18 mouse cellular contexts compared by ENCODE assay signal in the genomic region with DNA sequence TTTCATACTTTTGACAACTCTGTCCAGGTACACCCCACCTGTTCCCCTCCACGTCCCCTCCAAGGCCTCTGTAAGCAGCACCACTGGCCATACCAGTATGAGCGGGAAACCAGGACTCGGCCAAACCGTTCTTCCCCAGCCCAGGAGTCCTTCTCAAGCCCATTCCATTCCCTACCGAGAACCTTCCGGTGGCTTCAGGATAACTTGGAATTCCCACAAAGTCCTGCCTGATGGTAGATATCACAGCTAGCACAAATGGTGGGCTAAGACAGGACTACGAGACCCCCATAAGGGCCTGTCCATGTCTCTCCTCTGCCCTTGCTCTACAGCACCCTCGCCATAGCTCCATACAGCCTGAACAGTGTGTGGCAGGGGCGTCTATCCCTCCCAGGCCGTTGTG.
"Had no signal": no experiment of that assay in that cellular context is flagged by ENCODE, and none has a peak within 500 bp of the region (broad histone marks: within the 10 kb centered on the region; RNA-seq: fewer than 3 reads in every experiment).

No protein-coding gene starts in this region.

- H3K9me3 ChIP-seq: limb, embryonic 15.5 days; midbrain, embryonic 15.5 days; neural tube, embryonic 13.5 days had no signal

- DNase-seq: layer of hippocampus, postnatal 36 days; left cerebral cortex, postnatal 4 days; liver, postnatal 0 days; lung, embryonic 14.5 days; thymus, adult 18-20 months had no signal

- H3K4me3 ChIP-seq: layer of hippocampus, adult 2 months; left cerebral cortex, adult 2 months; limb, embryonic 12.5 days; limb, embryonic 15.5 days; midbrain, embryonic 12.5 days; midbrain, embryonic 15.5 days; myocyte; neural tube, embryonic 13.5 days had no signal

- ATAC-seq: liver, postnatal 0 days; lung, postnatal 0 days; midbrain, embryonic 15.5 days had no signal

- H3K9ac ChIP-seq: limb, embryonic 12.5 days; limb, embryonic 15.5 days; liver, embryonic 14.5 days; liver, postnatal 0 days; lung, embryonic 14.5 days; midbrain, embryonic 12.5 days; midbrain, embryonic 15.5 days; neural tube, embryonic 13.5 days had no signal

- H3K4me2 ChIP-seq: limb, embryonic 12.5 days; limb, embryonic 15.5 days; liver, embryonic 11.5 days; lung, embryonic 14.5 days; midbrain, embryonic 12.5 days; midbrain, embryonic 15.5 days; neural tube, embryonic 13.5 days had no signal

- H3K36me3 ChIP-seq: limb, embryonic 12.5 days; limb, embryonic 15.5 days; midbrain, embryonic 12.5 days; midbrain, embryonic 15.5 days; neural tube, embryonic 13.5 days had no signal

- H3K27ac ChIP-seq: kidney, postnatal 0 days; layer of hippocampus, adult 2 months; left cerebral cortex, adult 2 months; limb, embryonic 12.5 days; limb, embryonic 15.5 days; liver, embryonic 14.5 days; macrophage; midbrain, embryonic 12.5 days; midbrain, embryonic 15.5 days; neural tube, embryonic 13.5 days had no signal
